Mouse (Mus musculus): ENCODE measurements around the gene Tmem33. TPM values are rescaled to one million over a fixed set of nuclear protein-coding genes. Genes with fewer than 3 reads are reported as not detected.

Tmem33 gene
- polyA plus RNA-seq (2015; fragmentation: Nextera tagmentation; extraction: Ambion mirVana), result 78.2 and 81.3 TPM in 2 replicates

GRCm38 (mm10) chr5:67260531-67261371 lies at the start of gene Tmem33:
Tmem33 (plus strand) TSS chr5:67260565.
- Histone ChIP-seq H3K27me3 (replicated peaks) (no peaks in the 10 kb centered on the region), H3K4me3 (replicated peaks) (peak within 1 kb of the TSS; percentile 66), H3K9me3 (replicated peaks) (no peaks in the 10 kb centered on the region), H3K4me2 (peak within 1 kb of the TSS; percentile 80), H3K27ac (replicated peaks) (peak within 1 kb of the TSS; percentile 92), H3K9ac (replicated peaks) (peak within 1 kb of the TSS; percentile 75), H3K36me3 (peaks cover 20% of the 10 kb centered on the region), H3K4me1 (peaks cover 21% of the 10 kb centered on the region)
- ATAC-seq (ENCODE audit: low FRiP score), result peak; percentile 92
- under 1% methylated on average over 67 of the region's 67 CpGs for WGBS

GRCm38 (mm10) chr5:67213168-67213567 lies 47.2 kb upstream of the Tmem33 start:
- Histone ChIP-seq H3K4me1 (peaks cover 11% of the 10 kb centered on the region; the same call in 1 of the 2 replicates), H3K27ac (replicated peaks) (no peak overlapping the region)
- 14% methylated on average over 5 of the region's 5 CpGs for WGBS

GRCm38 (mm10) chr5:67215121-67216030 lies 45.0 kb upstream of the Tmem33 start:
- Histone ChIP-seq H3K9ac (replicated peaks) (no peak overlapping the region), H3K4me3 (replicated peaks) (no peak overlapping the region), H3K4me2 (peak overlapping the region; percentile 47), H3K27me3 (replicated peaks) (peaks cover 92% of the 10 kb centered on the region), H3K4me1 (peaks cover 11% of the 10 kb centered on the region; the same call in 1 of the 2 replicates), H3K27ac (replicated peaks) (no peak overlapping the region), H3K9me3 (replicated peaks) (no peaks in the 10 kb centered on the region), H3K36me3 (no peaks in the 10 kb centered on the region)
- no peak for ATAC-seq (ENCODE audit: low FRiP score)
- WGBS, result 3% methylated on average over 28 of the region's 28 CpGs

More at GRCm38 (mm10) chr5:67213168-67213567, 47.2 kb upstream of the Tmem33 start:
- H3K4me3 ChIP-seq (replicated peaks), result no peak overlapping the region
- H3K27me3 ChIP-seq (replicated peaks), result peaks cover 85% of the 10 kb centered on the region
- no peaks in the 10 kb centered on the region for H3K36me3 ChIP-seq
- no peak overlapping the region for H3K4me2 ChIP-seq
- no peaks in the 10 kb centered on the region for H3K9me3 ChIP-seq (replicated peaks)
- H3K9ac ChIP-seq (replicated peaks), result no peak overlapping the region
- ATAC-seq (ENCODE audit: low FRiP score), result no peak

- no peaks in the 10 kb centered on the region for H3K9me3 ChIP-seq (replicated peaks)
- H3K27ac ChIP-seq (replicated peaks), result no peak overlapping the region
- 1% methylated on average over 49 of the region's 49 CpGs for WGBS
Observed at GRCm38 (mm10) chr5:67216031-67216778, 44.2 kb upstream of the Tmem33 start.

GRCm38 (mm10) chr5:67216779-67217095 lies 43.6 kb upstream of the Tmem33 start:
- Histone ChIP-seq H3K4me2 (peak overlapping the region; percentile 47), H3K9me3 (replicated peaks) (no peaks in the 10 kb centered on the region), H3K4me1 (peaks cover 11% of the 10 kb centered on the region; the same call in 1 of the 2 replicates), H3K9ac (replicated peaks) (no peak overlapping the region), H3K4me3 (replicated peaks) (peak overlapping the region; percentile 5; the same call in 1 of the 2 replicates), H3K36me3 (no peaks in the 10 kb centered on the region), H3K27me3 (replicated peaks) (peaks cover 89% of the 10 kb centered on the region), H3K27ac (replicated peaks) (no peak overlapping the region)
- WGBS, result under 1% methylated on average over 9 of the region's 9 CpGs
- no peak for ATAC-seq (ENCODE audit: low FRiP score)

More at GRCm38 (mm10) chr5:67216031-67216778, 44.2 kb upstream of the Tmem33 start:
- peak overlapping the region; percentile 47 for H3K4me2 ChIP-seq
- H3K27me3 ChIP-seq (replicated peaks), result peaks cover 89% of the 10 kb centered on the region
- no peak overlapping the region for H3K9ac ChIP-seq (replicated peaks)
- ATAC-seq (ENCODE audit: low FRiP score), result no peak
- H3K4me3 ChIP-seq (replicated peaks), result peak overlapping the region; percentile 5; the same call in 1 of the 2 replicates
- H3K36me3 ChIP-seq, result no peaks in the 10 kb centered on the region
- H3K4me1 ChIP-seq, result peaks cover 11% of the 10 kb centered on the region; the same call in 1 of the 2 replicates

- no peaks in the 10 kb centered on the region for H3K36me3 ChIP-seq
- H3K27ac ChIP-seq (replicated peaks), result no peak overlapping the region
- no peaks in the 10 kb centered on the region for H3K9me3 ChIP-seq (replicated peaks)
- no peak overlapping the region for H3K4me3 ChIP-seq (replicated peaks)
- peaks cover 12% of the 10 kb centered on the region for H3K4me1 ChIP-seq
- no peak for ATAC-seq (ENCODE audit: low FRiP score)
- H3K27me3 ChIP-seq (replicated peaks), result peaks cover 90% of the 10 kb centered on the region
- H3K9ac ChIP-seq (replicated peaks), result no peak overlapping the region
- WGBS, result 1% methylated on average over 6 of the region's 6 CpGs
- no peak overlapping the region for H3K4me2 ChIP-seq
Observed at GRCm38 (mm10) chr5:67221901-67222300, 38.5 kb upstream of the Tmem33 start.

GRCm38 (mm10) chr5:67222440-67223390 lies 37.6 kb upstream of the Tmem33 start:
- H3K27ac ChIP-seq (replicated peaks), result no peak overlapping the region
- H3K27me3 ChIP-seq (replicated peaks), result peaks cover 93% of the 10 kb centered on the region
- ATAC-seq (ENCODE audit: low FRiP score), result no peak
- peak overlapping the region; percentile 48 for H3K4me2 ChIP-seq
- no peak overlapping the region for H3K9ac ChIP-seq (replicated peaks)
- 1% methylated on average over 44 of the region's 44 CpGs for WGBS
- H3K4me1 ChIP-seq, result peaks cover 12% of the 10 kb centered on the region
- H3K9me3 ChIP-seq (replicated peaks), result no peaks in the 10 kb centered on the region
- no peaks in the 10 kb centered on the region for H3K36me3 ChIP-seq
- H3K4me3 ChIP-seq (replicated peaks), result peak overlapping the region; percentile 15; the same call in 1 of the 2 replicates

- Histone ChIP-seq H3K4me3 (replicated peaks) (no peak overlapping the region), H3K27me3 (replicated peaks) (peaks cover 93% of the 10 kb centered on the region), H3K27ac (replicated peaks) (no peak overlapping the region), H3K36me3 (no peaks in the 10 kb centered on the region), H3K4me1 (peaks cover 12% of the 10 kb centered on the region), H3K9ac (replicated peaks) (no peak overlapping the region), H3K4me2 (no peak overlapping the region), H3K9me3 (replicated peaks) (no peaks in the 10 kb centered on the region)
- WGBS, result 6% methylated on average over 15 of the region's 15 CpGs
- ATAC-seq (ENCODE audit: low FRiP score), result no peak
Observed at GRCm38 (mm10) chr5:67223391-67224121, 36.8 kb upstream of the Tmem33 start.

GRCm38 (mm10) chr5:67224122-67224502 lies 36.3 kb upstream of the Tmem33 start:
- Histone ChIP-seq H3K9me3 (replicated peaks) (no peaks in the 10 kb centered on the region), H3K36me3 (no peaks in the 10 kb centered on the region), H3K27me3 (replicated peaks) (peaks cover 93% of the 10 kb centered on the region), H3K4me3 (replicated peaks) (no peak overlapping the region), H3K27ac (replicated peaks) (no peak overlapping the region), H3K4me2 (no peak overlapping the region), H3K4me1 (peaks cover 12% of the 10 kb centered on the region), H3K9ac (replicated peaks) (no peak overlapping the region)
- ATAC-seq (ENCODE audit: low FRiP score), result no peak
- WGBS, result 10% methylated on average over 6 of the region's 6 CpGs

- H3K36me3 ChIP-seq, result no peaks in the 10 kb centered on the region
- no peaks in the 10 kb centered on the region for H3K9me3 ChIP-seq (replicated peaks)
- peaks cover 16% of the 10 kb centered on the region for H3K4me1 ChIP-seq
- ATAC-seq (ENCODE audit: low FRiP score), result no peak
- no peak overlapping the region for H3K4me2 ChIP-seq
- H3K27ac ChIP-seq (replicated peaks), result no peak overlapping the region
- H3K4me3 ChIP-seq (replicated peaks), result no peak overlapping the region
- peaks cover 93% of the 10 kb centered on the region for H3K27me3 ChIP-seq (replicated peaks)
- WGBS, result 31% methylated on average over 7 of the region's 7 CpGs
- H3K9ac ChIP-seq (replicated peaks), result no peak overlapping the region
Observed at GRCm38 (mm10) chr5:67225758-67226157, 34.6 kb upstream of the Tmem33 start.
